Mouse (Mus musculus) right cerebral cortex, adult 18-20 months (tissue): ENCODE measurements around the gene Gtsf1l.
"Not testable (repeated sequence)": the region's sequence is repeated elsewhere in the genome, so short reads cannot be mapped to it uniquely, and the experiment has no call there.

Experiments used
- DNase-seq: peaks from one replicate; pipeline ENCODE4 v3.0.0; 2022; ENCODE audit warnings: mixed read lengths

The Gtsf1l gene

GRCm38 (mm10) chr2:163085047-163085446 is 2.6 kb downstream of the Gtsf1l start:
- no peak for DNase-seq

GRCm38 (mm10) chr2:163084519-163084918 is 3.1 kb downstream of the Gtsf1l start:
- no peak for DNase-seq

- no peak for DNase-seq
Observed at GRCm38 (mm10) chr2:163082591-163082990, 5.1 kb downstream of the Gtsf1l start.

- no peak for DNase-seq
Observed at GRCm38 (mm10) chr2:163079041-163079440, 8.6 kb downstream of the Gtsf1l start.

GRCm38 (mm10) chr2:163075234-163075633 is 12.4 kb downstream of the Gtsf1l start:
- DNase-seq: no peak

GRCm38 (mm10) chr2:163074808-163075207 is 12.8 kb downstream of the Gtsf1l start:
- no peak for DNase-seq

GRCm38 (mm10) chr2:163074006-163074405 is 13.6 kb downstream of the Gtsf1l start:
- DNase-seq: no peak

- DNase-seq: no peak
Observed at GRCm38 (mm10) chr2:163073023-163073757, 14.5 kb downstream of the Gtsf1l start.

- no peak for DNase-seq
Observed at GRCm38 (mm10) chr2:163071590-163071989, 16.1 kb downstream of the Gtsf1l start.

- no peak for DNase-seq
Observed at GRCm38 (mm10) chr2:163070213-163070612, 17.4 kb downstream of the Gtsf1l start.

- no peak for DNase-seq
Observed at GRCm38 (mm10) chr2:163067233-163067632, 20.4 kb downstream of the Gtsf1l start.

- DNase-seq: no peak
Observed at GRCm38 (mm10) chr2:163066326-163066725, 21.3 kb downstream of the Gtsf1l start.

- DNase-seq: no peak
Observed at GRCm38 (mm10) chr2:163062119-163062508, 25.5 kb downstream of the Gtsf1l start.

GRCm38 (mm10) chr2:163061203-163062118 is 26.2 kb downstream of the Gtsf1l start:
- DNase-seq: no peak

- DNase-seq: no peak
Observed at GRCm38 (mm10) chr2:163060630-163061029, 27.0 kb downstream of the Gtsf1l start.

GRCm38 (mm10) chr2:163058981-163059380 is 28.7 kb downstream of the Gtsf1l start:
- not testable (repeated sequence) for DNase-seq

- DNase-seq: no peak
Observed at GRCm38 (mm10) chr2:163056584-163056983, 31.1 kb downstream of the Gtsf1l start.

GRCm38 (mm10) chr2:163055715-163056114 is 31.9 kb downstream of the Gtsf1l start:
- no peak for DNase-seq

GRCm38 (mm10) chr2:163054891-163055494 is 32.7 kb downstream of the Gtsf1l start:
- DNase-seq: no peak

- peak; percentile 89 for DNase-seq
Observed at GRCm38 (mm10) chr2:163054335-163054840, 33.3 kb downstream of the Gtsf1l start, which contains the start of gene Mybl2. Gene Mybl2 (plus strand): TSS chr2:163054687.

- no peak for DNase-seq
Observed at GRCm38 (mm10) chr2:163052826-163053225, 34.8 kb downstream of the Gtsf1l start.

GRCm38 (mm10) chr2:163052101-163052500 is 35.6 kb downstream of the Gtsf1l start:
- DNase-seq: no peak

- no peak for DNase-seq
Observed at GRCm38 (mm10) chr2:163051691-163052090, 36.0 kb downstream of the Gtsf1l start.
